Mouse (Mus musculus) left cerebral cortex, postnatal 36 days (tissue): Measurements from ENCODE around the gene Itpa. TPM values are rescaled to one million over a fixed set of nuclear protein-coding genes. Genes with fewer than 3 reads are reported as not detected.

Experiments used
- DNase-seq, 2 experiments: peaks; one replicate each; pipeline ENCODE4 v3.0.0; 2021 to 2022; ENCODE audit warnings: low spot score in 2 of 2, mixed read lengths in 1 of 2
- intact Hi-C: fragments of 180-260 bp; cut with DNase I; formaldehyde crosslinking; loops from one replicate; pipeline ENCODE4 v1.15.1; 2025
- total RNA-seq, 2 experiments: library from RNA; stranded (reverse); gene quantifications; 2 replicates each; pipeline ENCODE4 v1.2.3; 2021

Itpa gene
- total RNA-seq, 2 experiments from 2014 or later, result 39.5 to 42.1 TPM

DNA sequence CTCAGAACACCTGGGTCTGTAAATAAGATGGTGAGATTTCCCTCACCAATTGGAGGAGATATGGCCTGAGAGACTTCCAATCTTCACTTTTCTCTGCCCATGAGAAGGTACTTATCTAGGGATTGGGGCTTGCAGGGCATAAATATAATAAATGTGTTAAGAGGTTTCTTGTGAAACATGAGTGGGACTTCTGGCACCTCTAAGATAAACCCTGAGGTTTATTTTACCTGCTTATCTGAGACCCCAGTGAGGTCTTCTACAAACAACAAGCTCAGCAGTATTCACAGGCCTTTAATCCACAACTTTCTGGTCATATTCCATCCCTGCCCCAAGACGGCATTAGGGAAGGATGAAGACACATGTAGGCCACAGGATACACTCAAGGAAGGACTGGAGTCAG is 13.7 kb upstream of the Itpa start:
- intact Hi-C loops, result no loop called here
- DNase-seq, result no peak

DNA sequence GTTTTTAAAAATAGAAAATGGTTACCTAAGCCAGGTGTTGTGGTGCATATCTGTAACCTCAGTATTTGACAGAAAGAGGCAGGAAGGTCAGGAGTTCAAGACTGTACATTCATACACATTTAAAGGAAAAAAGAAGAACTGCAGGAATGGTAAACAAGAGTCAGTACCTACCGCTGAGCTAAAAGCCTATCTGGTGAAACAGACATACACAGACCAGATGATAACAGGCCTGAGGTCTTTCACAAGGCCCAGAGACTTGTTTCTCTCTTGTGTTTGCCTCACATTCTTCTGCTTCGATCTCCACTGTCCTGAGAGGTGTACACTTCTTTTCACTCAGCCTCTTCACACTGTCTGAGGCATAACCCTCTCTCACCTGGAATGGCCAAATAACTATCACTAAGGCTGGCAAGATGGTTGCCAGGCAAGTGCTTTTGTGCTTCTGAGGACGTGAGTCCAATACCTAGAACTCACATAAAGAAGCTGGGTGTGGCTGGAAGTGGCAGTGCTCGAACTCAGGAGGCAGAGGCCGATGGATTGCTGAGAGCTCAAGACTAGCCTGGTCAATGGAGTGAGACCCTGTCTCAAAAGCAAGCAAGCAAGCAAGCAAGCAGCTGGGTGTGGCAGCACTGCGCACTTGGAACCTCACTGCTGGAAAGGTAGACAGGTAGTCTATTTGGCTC is 11.6 kb upstream of the Itpa start:
- intact Hi-C loops, result loop anchor here (2.0 kb wide), 1 partner anchor 13 kb away; the partner anchor contains the start of gene Lzts3
- peak in 1 of 2 experiments; percentile 20 for DNase-seq

DNA sequence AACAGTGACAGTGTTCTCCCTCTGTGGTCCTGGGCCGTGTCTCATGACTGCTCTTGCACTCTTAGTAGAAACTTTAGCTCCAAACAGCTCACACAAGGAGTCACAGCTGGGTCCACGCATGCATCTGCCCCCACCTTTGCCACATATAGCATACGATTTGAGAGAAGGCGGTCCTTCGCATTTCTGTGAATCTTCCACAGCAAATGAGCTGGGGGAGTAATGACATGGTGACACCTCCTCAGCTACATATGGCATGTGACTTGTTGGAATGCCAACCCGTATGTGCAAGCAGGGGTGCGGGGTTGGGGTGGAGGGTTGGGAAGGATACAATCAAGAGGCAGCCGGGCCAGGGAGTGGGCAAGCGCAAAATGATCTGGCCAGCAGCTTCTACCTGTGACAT is 10.9 kb upstream of the Itpa start:
- DNase-seq, result peak; percentile 72 to 79
- intact Hi-C loops, result loop anchor here (2.0 kb wide), 1 partner anchor 14 kb away; the partner anchor contains the start of gene Lzts3

DNA sequence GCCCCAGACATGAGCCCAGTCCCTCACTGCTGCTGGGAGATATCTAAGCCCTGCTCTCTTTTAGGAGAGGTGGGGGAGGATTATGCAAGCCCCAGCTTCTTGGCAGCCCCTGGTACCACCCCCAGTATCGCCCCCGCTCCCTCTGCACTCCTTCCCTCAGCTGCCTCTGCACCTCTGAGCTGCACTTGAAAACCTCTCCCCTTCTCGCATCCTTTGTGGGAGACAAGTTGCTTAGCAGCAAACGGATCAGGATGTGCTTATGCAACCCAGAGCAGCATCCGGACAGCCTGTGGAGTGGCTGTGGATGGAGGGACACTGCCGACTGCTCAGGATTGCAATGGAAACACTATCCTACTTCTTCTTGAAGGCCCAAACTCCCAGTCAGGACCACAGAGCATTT is 9.9 kb upstream of the Itpa start:
- peak; percentile 87 to 92 for DNase-seq
- intact Hi-C loops, result loop anchor here (2.0 kb wide), 1 partner anchor 15 kb away; the partner anchor contains the start of gene Lzts3

DNA sequence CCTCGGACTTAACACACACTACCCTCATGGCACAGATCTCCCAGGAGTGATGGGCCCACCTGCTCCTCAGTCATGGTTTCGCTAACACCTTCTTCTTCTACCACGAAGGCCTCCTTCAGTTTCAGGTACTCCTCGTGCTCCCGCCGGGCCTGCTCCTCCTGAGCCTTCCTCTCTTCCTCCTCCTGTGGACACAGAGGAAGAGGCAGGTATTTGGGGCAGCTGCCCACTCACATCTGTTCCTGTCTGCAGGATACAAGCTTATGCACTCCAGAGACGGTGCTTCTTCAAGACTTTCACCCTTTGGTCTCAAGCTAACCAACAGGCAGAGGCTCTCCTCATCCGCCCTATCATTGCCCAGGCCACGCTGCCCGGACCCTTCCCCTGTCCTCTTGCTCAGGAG is 8.9 kb upstream of the Itpa start:
- intact Hi-C loops, result no loop called here
- DNase-seq, result no peak

DNA sequence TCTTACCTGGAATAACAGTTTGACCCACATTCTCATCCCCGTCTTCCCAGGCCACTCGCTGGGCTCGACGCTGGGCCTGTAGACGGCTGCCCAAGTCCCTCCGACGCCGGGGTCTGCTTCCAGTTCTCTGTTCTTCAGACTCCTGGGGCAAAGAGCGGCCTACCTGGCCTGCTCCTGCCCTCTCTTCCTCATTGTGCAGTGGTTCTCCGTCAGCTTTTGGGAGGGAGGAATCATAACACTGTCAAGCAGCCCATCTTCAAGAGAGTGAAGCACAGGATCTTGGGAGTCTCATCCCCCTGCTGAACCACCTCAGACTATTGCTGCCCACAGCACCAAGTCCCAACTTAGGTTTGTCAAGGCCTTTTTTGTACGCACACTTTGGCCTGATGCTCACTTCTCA is 4.1 kb upstream of the Itpa start:
- intact Hi-C loops, result no loop called here
- DNase-seq, result no peak

DNA sequence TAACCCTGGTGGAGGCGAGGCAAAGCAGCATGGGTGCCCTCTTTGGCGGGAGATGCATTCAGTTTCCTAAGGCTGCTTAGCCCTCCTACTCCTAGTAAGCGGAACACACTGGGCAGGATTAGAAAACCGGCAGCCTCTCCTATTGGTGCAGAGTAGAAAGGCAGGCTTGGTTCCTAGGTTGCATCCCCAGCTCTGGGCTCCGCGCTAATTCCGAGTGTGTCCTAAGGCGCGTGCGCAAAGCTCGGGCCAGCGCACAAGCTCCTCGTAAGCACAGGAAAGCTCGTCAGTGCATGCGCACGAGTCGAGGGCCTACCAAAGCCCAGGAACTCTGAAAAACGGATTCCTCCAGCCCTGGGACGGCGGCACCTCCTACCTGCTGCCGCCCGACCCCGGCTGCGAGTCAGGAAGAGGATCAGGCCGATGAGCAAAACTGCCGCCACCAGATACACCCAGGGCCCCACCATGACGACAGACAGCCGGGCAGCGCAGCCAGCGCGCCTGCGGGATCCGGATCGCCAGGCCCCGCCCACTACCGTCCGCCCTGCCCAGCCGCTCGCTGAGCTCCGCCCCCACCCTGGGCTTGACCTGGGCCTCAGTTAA is 3.2 kb upstream of the Itpa start, which contains the start of gene Ddrgk1:
Ddrgk1 (minus strand) TSS at position 558 of the 600 bp plus-strand sequence.
- peak; percentile 96 for DNase-seq
- intact Hi-C loops, result no loop called here

DNA sequence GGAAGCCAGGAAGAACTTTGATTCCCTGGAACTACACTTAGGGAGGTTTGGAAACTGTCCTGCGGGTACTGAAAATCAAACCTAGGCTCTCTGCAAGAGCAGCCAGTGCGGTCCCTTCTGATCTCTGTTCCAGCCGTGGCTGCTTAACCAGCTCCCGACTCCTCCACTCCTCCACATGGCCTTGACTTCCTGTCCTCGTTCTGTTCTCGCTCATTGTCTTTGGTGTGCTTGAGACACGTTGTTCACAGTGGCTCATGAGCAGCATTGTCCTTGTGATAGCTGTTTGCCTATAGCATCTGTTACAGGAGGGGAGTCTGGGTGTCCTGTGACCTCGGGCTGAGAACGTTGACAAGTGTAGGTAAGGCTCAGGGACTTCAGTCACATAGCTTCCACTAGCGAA is 9.8 kb downstream of the Itpa start:
- DNase-seq, result no peak
- intact Hi-C loops, result no loop called here

DNA sequence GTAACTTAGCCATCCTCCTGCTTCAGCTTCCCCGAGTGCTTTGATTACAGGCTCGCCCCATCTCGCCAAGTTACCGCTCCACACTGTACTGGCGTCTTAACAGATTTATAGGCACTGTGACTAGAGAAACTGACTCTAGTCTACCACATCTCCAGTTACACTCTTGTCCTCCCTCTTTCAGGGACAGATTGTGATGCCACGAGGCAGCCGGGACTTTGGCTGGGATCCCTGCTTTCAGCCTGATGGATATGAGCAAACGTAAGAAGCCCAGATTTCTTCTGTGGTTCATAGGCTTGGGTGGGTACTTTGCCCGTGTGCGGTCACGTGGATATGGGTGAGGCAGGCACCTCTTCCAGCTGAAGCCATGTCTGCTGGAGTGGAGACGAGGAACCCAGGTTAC is 11.7 kb downstream of the Itpa start:
- DNase-seq, result no peak
- intact Hi-C loops, result no loop called here

DNA sequence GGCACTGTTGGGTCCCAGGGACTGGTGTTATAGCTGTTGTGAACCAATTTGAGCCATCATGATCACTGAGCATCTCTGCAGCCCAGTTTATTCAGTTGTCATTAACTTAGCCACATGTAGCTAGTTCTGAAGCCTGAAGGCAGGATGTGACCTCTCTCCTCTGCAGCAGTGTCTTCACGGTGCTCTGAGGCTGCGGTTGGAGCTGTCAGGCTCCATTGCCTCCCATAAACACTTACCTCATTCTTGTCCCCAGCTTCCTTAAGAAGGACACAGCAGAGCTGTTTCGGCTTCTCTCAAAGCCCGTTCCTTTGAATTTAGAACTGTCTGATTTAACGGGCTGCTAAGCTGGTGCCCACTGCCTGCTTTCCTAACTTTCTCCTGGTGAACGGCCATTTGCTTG is 12.5 kb downstream of the Itpa start:
- DNase-seq, result no peak
- intact Hi-C loops, result no loop called here

DNA sequence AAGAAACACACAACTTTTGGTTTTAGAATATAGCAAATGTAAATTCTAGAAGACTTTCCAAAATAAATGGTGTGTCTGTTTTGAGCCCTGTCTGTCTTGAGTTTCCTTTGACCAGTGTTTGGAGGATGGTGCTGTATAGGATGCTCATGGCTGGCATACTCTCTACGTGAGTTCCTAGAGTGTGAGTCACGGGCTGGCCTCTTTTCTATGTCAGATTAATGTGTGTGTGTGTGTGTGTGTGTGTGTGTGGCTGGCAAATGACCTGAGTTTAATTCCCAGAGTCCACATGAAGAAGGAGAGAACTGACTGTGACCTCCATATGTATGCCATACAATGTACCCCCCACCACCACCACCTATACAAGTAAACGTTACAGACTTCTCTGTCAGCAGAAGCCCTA is 14.1 kb downstream of the Itpa start:
- no peak for DNase-seq
- intact Hi-C loops, result no loop called here

DNA sequence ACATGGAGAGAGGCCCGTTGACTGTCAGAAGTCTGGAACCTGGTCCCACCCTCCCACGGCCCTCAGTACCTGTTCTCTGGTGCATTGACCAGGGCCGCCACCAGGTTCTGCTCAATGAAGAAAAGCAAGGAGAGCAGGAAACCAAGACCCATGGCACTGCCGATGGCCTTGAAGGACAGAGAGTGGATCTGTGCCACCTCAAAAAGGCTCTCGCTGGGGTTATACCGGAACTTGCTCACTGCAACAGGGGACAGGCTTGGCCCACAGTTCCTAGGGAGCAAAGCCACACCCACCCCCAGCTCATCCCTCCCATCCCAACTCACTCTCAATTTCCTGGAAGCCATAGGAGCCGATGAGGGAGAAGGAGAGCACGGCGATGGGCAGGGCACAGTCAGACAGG is 18.0 kb downstream of the Itpa start:
- no peak for DNase-seq
- intact Hi-C loops, result no loop called here

DNA sequence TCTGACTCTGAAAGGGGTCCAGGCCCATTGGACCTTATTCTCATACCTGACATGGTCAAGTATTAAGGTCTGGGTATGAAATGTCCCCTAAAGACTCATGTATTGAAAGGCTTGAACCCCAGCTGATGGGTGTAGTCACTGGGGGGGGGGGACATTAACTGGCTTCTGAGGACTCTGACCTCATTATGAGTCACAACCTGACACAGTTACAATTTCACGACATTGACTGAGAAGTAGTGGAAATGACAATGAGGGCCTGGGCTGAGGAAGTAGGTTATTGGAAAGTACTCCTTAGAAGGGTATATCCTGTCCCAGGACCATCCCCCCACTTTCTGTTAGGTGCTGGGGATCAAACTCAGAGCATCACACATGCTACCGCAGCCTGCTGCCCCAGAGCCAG is 21.6 kb downstream of the Itpa start:
- DNase-seq, result no peak
- intact Hi-C loops, result no loop called here

DNA sequence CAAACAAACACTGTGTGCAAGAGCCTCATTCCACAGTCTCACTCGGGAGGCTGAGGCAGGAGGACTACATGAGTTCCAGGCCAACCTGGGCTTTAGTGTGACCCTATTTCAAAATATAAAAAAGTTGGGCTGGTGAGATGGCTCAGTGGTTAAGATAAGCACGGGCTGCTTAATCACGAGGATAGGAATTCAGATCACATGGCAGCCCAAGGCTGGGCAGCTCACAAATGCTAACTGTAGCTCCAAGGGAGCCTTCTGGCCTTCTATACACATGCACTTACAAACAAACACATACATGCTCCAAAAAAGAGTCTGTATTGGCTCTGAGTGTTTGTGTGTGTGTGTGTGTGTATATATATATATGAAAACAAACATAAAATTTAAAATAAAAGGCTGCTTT is 26.2 kb downstream of the Itpa start:
- intact Hi-C loops, result no loop called here
- DNase-seq, result no peak

DNA sequence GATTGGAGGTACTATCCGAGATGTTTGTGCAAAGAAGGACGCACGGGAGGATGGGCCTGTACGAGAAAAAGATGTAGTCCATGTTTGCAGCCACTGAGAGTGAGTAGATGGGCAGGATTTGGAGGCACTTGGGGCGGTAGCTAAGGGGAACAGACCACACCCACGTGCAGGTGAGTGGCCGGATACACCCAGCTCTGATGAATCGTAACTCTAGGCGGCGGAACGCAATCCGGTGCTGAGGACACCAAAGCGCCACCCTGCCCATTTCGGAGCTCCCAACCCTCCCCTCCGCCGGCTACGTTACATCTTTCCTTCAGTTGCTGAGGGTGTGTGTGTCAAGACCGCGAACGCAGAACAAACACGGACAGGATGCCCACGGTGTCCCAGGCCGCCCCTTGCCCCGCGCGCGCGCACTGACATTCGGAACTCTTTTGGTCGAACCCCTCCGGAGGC is 29.3 kb downstream of the Itpa start:
- DNase-seq, result no peak
- intact Hi-C loops, result no loop called here

DNA sequence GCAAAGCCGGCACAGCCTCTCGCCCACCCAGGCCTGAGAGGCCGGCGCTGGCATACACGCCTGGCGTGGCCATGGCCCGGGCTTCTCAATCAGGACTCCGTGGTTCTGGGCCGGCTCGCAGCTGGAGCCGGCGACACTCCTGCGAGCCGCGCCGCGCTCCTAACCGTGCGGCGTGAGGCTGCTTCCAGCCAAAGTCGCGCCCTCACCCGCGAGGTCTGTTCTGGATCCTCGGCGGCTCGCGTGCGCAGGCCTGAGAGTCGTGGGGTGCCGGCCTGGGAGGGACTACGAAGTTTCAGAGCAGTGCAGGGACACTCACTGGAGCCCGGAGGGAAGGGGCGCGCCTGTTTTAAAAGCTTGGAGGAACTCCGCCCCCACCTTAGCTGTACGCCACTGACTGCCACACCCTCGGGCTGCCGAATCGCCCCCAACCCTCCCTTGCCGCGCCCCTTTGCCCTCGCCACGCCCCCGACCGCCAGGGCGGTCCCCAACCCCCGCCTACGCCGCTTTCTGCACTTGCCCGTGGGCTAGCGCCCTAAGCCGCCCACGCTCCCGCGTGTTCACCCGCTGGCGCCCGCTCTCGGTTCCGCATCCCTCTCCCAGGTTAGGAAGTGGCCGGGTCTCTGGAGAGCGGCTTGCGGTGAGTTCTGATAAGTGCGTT is 29.9 kb downstream of the Itpa start, which contains the start of gene Slc4a11:
Slc4a11 (minus strand) TSS at position 367 of the 658 bp plus-strand sequence.
- DNase-seq, result peak; percentile 33
- intact Hi-C loops, result no loop called here

DNA sequence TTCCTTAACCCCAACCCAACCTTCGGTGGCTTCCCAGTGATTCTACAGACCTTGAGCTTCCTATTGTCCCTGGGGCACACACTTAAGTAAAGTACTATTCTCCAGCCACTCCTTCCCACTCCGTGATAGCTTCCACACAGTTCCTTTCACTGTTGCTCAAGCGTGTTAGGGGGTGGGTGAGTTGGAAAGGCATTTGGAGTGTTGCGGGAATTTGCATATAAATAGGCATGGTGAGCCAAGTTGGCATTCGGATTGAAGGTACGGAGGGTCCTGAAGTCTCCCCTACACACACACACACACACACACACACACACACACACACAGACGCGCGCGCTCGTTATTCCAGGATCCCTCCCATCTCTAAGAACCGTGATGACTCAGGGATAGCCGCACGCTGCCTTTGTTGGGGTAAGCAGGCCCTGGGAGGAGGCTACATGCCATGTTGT is 30.4 kb downstream of the Itpa start:
- DNase-seq, result peak; percentile 28 to 32
- intact Hi-C loops, result no loop called here

DNA sequence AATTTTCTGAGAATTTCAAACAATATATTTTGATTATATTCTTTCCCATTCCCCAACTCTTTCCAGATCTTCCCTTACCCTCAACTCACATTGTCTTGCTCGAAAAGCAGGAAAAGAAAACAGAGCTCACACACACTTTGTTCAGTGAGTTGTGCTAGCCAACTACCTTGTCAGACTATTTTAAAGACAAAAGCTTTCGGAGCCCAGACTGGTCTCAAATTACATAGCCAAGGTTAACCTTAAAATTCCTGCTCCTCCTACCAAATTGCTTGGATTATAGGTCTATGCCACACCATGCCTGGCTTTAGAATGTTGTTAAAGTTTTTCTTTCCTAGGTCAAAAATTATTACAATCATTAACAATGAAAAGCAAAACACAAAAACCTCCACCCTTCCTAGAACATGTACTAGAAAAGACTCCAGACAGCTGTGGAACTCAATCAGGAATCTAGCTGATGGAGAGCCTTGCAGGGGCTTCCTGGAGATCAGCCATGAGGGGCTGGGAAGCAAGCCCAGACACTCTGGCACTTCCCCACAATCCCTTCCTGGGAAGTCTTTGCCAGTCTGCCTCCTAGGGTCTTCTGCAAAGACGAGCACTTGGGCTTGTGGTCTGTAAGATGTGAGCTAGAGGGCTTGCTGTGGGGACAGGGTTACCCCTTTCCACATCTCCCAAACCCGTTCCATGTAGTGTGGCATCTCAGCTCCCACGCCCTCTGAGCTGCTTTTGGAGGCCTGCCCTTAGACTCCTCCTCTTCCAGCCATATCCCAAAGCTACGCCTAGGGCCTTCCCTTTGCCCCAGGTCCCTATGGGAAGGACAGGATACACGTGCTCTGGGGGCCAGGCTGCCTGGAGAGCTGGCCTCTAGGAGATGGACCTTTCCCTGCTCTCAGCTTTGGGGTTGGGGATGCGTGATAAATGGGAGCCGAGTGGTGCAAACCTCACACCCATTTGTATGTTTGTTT is 36.9 kb downstream of the Itpa start:
- intact Hi-C loops, result no loop called here

DNA sequence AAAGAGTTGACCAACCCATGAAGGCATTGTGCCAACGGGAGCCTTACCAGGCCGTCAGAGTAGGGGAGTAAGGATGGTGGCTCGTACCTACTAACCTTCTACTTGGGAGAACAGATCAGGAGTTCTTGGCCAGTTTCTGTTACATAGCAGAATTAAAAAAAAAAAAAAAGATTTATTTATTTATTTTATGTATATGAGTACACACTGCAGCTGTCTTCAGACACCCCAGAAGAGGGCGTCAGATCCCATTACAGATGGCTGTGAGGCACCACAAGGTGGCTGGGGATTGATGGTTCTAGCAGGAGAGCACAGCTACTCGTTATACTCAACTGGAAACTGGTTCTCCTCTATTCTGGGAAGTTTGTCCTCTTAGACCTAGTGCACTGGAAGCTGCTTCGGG is 37.8 kb downstream of the Itpa start:
- DNase-seq, result no peak
- intact Hi-C loops, result no loop called here

More for the DNA sequence above, 36.9 kb downstream of the Itpa start:
- DNase-seq, result no peak

DNA sequence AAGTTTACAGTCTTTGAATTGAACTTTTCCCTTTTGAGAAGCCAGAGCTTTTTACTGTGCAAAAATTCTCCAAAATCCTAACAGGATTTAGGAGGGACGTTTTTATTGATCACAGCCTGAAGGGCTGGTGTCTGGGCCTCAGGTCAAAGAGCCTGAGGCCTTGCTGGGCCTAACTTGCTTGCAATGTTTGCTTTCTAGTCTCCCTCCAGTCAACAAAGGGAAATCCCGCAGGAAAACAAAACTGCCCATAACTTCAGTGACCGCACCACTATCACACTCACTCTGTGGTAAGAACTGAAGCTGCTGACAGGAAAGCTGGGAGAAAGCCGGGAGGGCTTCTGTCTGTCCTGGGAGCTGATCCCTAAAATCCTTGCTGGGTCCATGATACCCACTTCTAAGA is 39.2 kb downstream of the Itpa start:
- intact Hi-C loops, result no loop called here
- no peak for DNase-seq
